Mouse (Mus musculus): ENCODE measurements around the gene Abr. TPM values are rescaled to one million over a fixed set of nuclear protein-coding genes. Genes with fewer than 3 reads are reported as not detected.

Abr gene
- polyA plus RNA-seq, 1 experiment: 2.4 TPM

DNA sequence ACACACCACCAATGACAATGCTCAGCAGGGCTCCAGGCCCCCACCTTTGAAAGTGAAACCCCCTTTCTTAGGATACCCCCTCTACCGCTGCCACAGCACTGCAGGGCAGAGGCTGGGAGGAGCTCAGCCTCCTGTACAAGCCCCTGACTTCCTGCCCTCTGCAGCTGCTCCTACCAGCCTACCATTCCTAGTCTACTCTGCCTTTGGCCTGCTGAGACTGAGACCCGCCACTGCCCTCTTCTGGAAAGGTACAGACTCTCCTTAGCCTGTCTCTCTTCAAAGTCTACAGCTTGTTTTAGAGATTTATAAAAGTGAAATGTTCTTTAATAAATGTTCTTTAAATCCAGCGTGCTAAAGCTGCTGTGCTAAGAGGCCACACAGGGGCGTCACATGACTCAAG, 193.1 kb downstream of the Abr start:
- Histone ChIP-seq H3K4me3 (ENCODE audit: insufficient read depth, low read depth, low read length) (no peak overlapping the region), H3K27ac (replicated peaks; ENCODE audit: low read depth, low read length) (no peak overlapping the region), H3K4me1 (ENCODE audit: control insufficient read depth, insufficient read depth, insufficient read length, low read length) (no peaks in the 10 kb centered on the region)

DNA sequence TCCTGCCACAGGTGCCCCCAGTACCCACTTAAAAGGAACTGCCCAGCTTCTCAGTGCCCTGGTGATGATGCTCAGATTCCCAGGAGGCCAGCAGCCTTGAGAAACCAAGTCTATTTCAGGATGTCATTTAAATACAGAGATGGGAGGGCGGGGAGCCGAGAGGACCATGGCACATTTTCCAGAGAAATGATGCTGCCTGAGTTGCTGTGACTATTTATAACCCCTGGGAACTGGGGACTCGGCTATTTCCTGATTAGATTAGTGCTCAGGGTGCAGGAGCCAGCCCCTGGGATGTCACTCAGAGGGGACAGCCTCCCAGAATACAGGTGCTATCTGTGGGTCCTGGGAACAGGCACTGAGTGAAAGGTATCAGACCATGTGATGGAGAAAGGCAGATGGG, 194.3 kb downstream of the Abr start:
- Histone ChIP-seq H3K27ac (replicated peaks; ENCODE audit: low read depth, low read length) (peak overlapping the region; percentile 22; the same call in 1 of the 2 replicates), H3K4me1 (ENCODE audit: control insufficient read depth, insufficient read depth, insufficient read length, low read length) (no peaks in the 10 kb centered on the region), H3K4me3 (ENCODE audit: insufficient read depth, low read depth, low read length) (no peak overlapping the region)

DNA sequence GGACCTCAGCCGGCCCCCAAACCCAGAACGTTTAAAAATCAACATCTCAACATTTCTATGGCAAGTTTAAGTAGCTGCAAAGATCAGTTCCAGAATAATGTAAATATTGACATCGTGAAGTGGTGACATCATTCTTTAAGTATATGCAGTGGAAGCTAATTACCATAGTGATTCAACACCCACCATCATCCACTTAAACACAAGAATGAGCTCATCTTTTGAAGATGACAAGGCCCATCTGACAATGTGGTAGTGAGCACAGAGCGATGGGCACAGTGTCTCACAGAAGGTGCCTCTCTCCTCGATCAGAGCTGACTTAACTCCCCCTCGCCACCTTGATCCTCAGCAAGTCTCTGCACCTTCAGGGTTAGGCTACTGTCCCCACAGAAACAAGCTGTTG, 196.4 kb downstream of the Abr start:
- Histone ChIP-seq H3K4me1 (ENCODE audit: control insufficient read depth, insufficient read depth, insufficient read length, low read length) (no peaks in the 10 kb centered on the region), H3K27ac (replicated peaks; ENCODE audit: low read depth, low read length) (no peak overlapping the region)

DNA sequence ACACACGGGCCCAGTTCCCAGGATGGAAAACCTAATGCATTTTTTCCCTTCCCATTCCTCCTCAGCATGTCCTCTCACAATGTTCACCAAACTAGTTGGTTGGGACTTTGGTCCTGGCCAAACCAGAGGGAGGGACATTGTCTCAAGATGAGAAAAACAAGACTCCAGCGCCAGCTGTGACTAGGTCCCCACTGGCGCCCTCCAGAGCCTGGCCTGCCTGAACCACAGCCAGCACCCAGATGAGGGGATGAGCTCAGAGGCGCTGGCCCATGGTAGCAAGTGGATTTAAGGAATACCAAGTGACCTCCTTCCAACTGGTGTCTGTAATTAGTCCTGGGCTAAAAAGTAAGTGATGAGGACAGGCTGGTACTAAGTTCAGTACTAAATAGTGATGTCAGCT, 201.2 kb downstream of the Abr start:
- Histone ChIP-seq H3K4me1 (ENCODE audit: control insufficient read depth, insufficient read depth, insufficient read length, low read length) (no peaks in the 10 kb centered on the region), H3K27ac (replicated peaks; ENCODE audit: low read depth, low read length) (no peak overlapping the region), H3K4me3 (ENCODE audit: insufficient read depth, low read depth, low read length) (no peak overlapping the region)

More for the DNA sequence above, 196.4 kb downstream of the Abr start:
- no peak overlapping the region for H3K4me3 ChIP-seq (ENCODE audit: insufficient read depth, low read depth, low read length)

DNA sequence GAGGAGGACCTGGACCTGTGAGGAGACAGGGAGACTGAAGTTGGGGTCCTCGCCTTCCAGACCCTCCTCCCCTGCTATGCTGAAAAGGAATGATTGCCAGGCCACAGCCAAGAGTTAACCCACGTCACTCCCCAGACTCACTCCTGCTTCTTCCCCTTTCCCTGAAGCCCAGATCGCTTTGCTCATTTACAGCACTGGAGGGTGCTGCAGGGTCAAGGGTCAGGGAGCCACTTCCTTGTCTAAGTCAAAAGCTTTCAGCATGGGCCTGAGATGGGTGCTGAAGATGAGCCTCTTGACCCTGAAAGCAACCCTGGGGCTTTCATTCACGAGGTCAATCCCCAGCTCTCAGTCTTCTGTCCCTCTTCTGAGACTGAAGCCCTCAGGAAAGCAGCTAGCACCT, 202.9 kb downstream of the Abr start:
- Histone ChIP-seq H3K4me1 (ENCODE audit: control insufficient read depth, insufficient read depth, insufficient read length, low read length) (no peaks in the 10 kb centered on the region), H3K27ac (replicated peaks; ENCODE audit: low read depth, low read length) (no peak overlapping the region), H3K4me3 (ENCODE audit: insufficient read depth, low read depth, low read length) (no peak overlapping the region)

DNA sequence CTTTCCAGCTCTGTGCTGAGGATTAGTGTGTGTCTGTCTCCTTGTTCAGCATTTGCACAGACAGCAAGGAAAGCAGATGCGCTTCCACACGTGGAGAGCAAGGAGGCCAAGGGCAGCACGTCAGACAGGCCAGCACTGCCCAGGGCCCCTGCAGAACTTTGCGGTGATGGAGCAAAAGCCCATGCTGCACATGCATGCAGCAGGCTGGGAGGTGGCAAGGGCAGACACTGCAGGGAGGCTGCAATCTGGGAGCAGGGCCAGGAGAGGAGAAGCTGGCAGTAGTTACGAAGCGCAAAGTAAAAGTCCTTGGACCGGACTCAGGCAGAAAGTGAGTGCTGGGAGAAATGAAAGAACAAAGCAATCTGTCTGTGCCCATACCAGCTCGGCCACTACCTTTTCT, 203.7 kb downstream of the Abr start:
- Histone ChIP-seq H3K4me1 (ENCODE audit: control insufficient read depth, insufficient read depth, insufficient read length, low read length) (no peaks in the 10 kb centered on the region), H3K4me3 (ENCODE audit: insufficient read depth, low read depth, low read length) (no peak overlapping the region), H3K27ac (replicated peaks; ENCODE audit: low read depth, low read length) (no peak overlapping the region)

DNA sequence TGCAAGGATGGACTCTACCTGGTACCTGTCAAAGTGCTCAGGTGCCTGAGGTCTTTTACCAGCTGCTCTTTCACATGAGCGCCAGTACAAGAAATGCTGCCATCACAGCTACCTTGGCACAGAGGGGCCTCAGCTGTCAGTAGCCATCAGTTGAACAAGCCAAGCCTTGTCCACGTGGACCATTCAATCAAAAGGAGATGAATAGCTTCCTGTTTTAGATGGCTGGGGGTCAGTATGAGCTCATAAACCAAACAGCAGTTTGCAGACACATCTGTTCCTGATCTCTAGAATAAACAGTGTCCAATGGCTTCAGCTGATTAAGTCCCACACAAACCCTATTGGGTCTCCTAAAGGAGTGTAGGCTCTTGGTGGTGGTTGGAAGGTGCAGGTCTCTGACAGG, 206.1 kb downstream of the Abr start:
- H3K4me1 ChIP-seq (ENCODE audit: control insufficient read depth, insufficient read depth, insufficient read length, low read length): no peaks in the 10 kb centered on the region
- H3K4me3 ChIP-seq (ENCODE audit: insufficient read depth, low read depth, low read length): no peak overlapping the region
- no peak overlapping the region for H3K27ac ChIP-seq (replicated peaks; ENCODE audit: low read depth, low read length)

DNA sequence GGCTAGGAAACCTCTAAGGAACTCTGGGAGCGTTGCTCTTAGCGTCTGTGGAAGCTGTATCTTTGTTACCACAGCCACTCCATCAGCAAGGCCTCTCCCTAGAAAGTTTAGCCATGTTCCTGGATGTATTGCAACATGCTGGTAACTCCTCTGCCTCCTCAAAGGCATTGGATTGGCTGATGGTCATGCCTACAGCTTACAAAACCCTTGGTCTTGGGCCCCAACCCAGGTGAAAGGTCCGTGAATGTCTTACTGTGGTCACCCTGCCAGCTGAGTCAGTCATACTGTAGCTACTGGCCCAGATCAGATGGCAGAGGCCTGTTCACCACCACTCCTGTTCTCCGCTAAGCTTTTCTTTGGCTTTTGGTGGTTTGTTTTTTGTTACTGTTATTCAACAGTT, 207.1 kb downstream of the Abr start:
- H3K4me3 ChIP-seq (ENCODE audit: insufficient read depth, low read depth, low read length): no peak overlapping the region
- H3K4me1 ChIP-seq (ENCODE audit: control insufficient read depth, insufficient read depth, insufficient read length, low read length): no peaks in the 10 kb centered on the region
- H3K27ac ChIP-seq (replicated peaks; ENCODE audit: low read depth, low read length): no peak overlapping the region

DNA sequence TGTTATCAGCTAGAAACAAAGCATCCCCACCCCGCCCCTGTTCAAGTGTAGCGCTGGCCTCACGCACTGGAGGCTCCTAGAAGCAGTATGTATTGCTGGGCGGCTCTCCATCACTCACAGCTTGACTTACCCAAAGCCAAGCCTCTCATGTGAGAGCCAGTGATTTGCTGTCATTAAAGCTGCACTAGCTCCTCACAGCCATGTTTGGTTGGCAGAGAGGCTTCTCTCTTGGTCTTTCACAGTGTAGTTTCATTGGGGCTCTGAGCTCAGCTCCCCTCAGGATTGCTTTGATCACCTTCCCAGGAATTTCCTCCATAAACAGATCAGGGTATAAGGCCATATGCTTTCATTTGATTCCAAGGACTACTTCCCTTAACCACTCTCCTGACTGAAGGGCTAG, 208.9 kb downstream of the Abr start:
- Histone ChIP-seq H3K4me1 (ENCODE audit: control insufficient read depth, insufficient read depth, insufficient read length, low read length) (no peaks in the 10 kb centered on the region), H3K4me3 (ENCODE audit: insufficient read depth, low read depth, low read length) (no peak overlapping the region), H3K27ac (replicated peaks; ENCODE audit: low read depth, low read length) (no peak overlapping the region)

DNA sequence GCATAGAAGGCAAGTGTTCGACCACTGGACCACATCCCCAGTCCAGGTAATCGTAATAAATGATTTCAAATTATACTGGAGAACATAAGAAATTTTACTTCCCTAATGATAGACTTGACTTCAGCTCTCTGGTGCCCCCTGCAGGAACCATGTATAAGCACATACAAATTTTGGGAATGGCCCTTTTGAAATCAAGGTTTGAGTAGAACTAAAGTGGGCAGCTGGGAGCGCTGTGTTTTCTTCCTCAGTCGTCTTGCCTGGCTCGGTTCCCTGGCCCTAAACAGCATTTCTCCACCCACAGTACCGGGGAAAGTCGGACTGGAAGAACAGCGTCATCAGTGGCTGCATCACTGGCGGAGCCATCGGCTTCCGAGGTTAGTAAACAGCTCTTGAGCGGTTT, 211.3 kb downstream of the Abr start:
- no peak overlapping the region for H3K27ac ChIP-seq (replicated peaks; ENCODE audit: low read depth, low read length)
- no peak overlapping the region for H3K4me3 ChIP-seq (ENCODE audit: insufficient read depth, low read depth, low read length)
- no peaks in the 10 kb centered on the region for H3K4me1 ChIP-seq (ENCODE audit: control insufficient read depth, insufficient read depth, insufficient read length, low read length)

DNA sequence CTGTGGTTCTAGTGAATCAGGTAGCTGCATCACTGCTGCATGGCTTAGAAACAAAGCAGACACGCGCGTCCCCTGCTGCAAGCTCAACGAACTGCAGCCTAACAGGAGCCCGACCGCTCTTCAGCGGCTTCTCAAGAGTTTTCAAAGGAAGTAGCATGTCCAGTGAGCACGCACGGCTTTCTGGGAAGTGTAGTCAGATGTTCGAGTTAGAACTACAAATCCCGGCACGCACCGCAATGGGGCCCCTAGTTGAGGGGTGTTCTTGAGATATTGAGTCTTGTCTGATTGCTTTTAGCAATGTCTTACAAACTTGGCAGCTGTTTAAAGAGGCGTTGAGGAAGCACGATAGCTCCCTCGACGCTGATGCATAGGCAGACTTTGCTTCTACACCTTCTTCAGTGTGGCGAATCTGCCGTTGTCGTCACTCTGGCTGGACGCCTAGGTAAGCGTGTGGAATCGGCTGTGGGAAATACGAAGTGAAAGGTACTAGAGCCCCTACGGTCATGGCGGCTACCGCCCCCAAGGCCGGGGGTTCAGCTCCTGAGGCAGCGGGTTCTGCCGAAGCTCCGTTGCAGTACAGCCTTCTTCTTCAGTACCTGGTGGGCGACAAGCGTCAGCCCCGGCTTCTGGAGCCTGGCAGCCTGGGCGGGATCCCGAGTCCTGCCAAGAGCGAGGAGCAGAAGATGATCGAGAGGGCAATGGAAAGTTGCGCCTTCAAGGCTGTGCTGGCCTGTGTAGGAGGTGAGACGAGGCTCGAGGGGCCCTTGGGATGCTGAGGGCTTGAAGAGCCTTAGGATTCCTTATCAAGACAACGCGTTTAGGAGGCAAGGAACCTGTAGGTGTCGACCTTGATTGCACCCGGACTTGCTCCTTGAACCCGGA, 215.2 kb downstream of the Abr start, which contains the start of gene Timm22:
Gene Timm22 (plus strand): TSS at position 251 of the 882 bp plus-strand sequence.
- Histone ChIP-seq H3K4me3 (ENCODE audit: insufficient read depth, low read depth, low read length) (peak within 1 kb of the TSS; percentile 67), H3K4me1 (ENCODE audit: control insufficient read depth, insufficient read depth, insufficient read length, low read length) (no peaks in the 10 kb centered on the region), H3K27ac (replicated peaks; ENCODE audit: low read depth, low read length) (peak within 1 kb of the TSS; percentile 89)

DNA sequence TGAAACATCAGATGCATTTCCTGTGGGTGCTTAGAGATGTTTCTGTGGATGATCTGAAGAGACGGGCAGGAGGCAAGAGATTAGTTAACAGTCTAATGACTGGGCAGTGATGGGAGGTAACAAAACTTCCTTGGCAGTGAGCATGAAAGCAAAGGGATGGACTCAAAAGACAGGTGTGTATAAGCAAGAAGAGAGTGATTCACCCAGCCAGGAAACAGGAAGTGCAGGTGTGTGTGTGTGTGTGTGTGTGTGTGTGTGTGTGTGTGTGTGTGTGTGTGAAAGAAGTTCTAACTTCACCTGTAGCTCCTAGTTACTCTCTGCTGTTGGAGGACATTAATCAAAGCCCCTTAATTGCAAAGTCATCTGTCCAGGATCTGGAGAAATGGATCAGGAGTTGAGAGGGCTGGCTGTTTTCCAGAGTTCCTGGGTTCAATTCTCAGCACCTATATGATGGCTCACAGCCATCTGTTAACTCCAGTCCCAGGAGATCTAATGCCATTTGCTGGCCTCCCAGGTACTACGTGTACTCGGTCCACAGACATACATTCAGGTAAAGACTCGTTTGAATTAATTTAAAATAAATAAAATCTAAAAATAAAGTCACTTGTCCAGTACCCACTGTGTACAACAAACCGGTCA, 216.4 kb downstream of the Abr start:
- Histone ChIP-seq H3K27ac (replicated peaks; ENCODE audit: low read depth, low read length) (no peak overlapping the region), H3K4me3 (ENCODE audit: insufficient read depth, low read depth, low read length) (no peak overlapping the region), H3K4me1 (ENCODE audit: control insufficient read depth, insufficient read depth, insufficient read length, low read length) (no peaks in the 10 kb centered on the region)

DNA sequence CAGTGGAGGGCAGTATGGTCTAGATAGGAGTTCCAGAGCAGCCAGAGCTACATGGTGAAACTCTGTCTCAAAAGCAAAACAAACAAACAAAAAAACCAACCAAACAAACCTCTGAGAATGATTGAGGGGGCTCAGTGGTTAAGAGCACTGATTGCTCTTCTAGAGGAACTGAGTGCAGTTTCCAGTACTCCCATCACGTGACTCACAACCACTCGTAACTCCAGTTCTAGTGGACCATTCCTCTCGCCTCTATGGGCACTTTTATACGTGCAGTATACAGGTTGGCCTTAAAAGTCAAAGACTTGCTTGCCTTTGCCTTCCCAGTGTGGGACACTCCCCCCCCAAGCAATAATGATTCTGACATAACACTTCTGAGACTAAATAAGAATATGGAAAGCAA, 217.0 kb downstream of the Abr start:
- no peak overlapping the region for H3K4me3 ChIP-seq (ENCODE audit: insufficient read depth, low read depth, low read length)
- H3K4me1 ChIP-seq (ENCODE audit: control insufficient read depth, insufficient read depth, insufficient read length, low read length): no peaks in the 10 kb centered on the region

DNA sequence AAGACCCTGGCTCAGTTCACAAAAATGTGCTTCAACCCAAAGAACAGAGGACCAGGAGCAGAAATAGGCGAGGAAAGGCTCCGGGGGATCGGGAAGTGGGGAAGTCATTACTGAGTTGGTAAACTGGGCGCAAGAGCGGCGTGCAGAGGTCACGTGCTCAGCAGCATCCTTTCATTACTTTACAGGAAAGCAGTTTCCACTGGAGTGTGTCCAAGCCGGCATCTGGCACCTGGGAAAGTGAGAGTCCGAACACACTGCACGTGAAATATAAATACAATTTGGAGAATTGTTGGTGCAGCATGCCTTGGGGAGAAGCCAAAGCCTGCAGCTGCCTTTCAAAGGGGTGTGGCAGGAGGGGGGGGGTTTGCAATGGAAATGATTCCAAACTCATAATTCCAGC, 220.7 kb downstream of the Abr start:
- H3K4me3 ChIP-seq (ENCODE audit: insufficient read depth, low read depth, low read length): no peak overlapping the region
- H3K27ac ChIP-seq (replicated peaks; ENCODE audit: low read depth, low read length): no peak overlapping the region
- H3K4me1 ChIP-seq (ENCODE audit: control insufficient read depth, insufficient read depth, insufficient read length, low read length): no peaks in the 10 kb centered on the region

More for the DNA sequence above, 217.0 kb downstream of the Abr start:
- H3K27ac ChIP-seq (replicated peaks; ENCODE audit: low read depth, low read length): no peak overlapping the region

DNA sequence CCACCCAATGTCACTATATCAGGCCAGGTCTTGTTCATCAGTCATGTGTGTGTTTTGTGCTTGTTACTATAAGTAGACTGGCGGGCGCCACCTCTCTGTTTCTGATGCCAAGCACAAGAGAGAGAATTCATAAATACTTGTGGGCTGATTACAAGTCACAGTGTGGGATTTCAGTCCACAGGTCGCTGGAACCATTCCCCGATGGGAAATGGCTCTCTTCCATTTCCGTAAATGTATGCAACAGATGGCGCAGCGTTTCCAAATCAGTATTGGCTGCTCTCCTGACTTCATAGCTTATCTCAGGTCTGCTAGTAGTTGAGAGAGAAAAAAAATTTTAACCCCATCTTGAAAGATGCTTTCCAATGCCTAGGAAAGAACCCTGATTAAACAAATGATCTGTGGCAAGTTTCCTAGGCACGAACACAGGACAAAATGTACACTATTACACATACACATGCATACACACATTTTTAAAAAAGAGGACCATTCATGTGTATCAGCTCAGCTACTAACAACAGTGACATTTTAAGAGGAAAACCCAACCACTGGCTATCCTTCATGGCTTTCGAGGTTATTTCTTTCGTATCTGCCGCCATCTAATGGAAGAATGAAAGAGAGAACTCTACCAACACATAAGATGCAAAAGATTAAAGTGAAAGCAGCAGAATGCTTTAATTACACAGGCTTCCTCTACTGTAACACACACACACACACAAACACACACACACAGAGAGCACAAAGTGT, 222.4 kb downstream of the Abr start:
- H3K4me1 ChIP-seq (ENCODE audit: control insufficient read depth, insufficient read depth, insufficient read length, low read length): peaks cover 5% of the 10 kb centered on the region; the same call in 1 of the 2 replicates
- H3K27ac ChIP-seq (replicated peaks; ENCODE audit: low read depth, low read length): peak overlapping the region; percentile 35
- H3K4me3 ChIP-seq (ENCODE audit: insufficient read depth, low read depth, low read length): peak overlapping the region; percentile 50

Data from brown adipose tissue, adult 24 weeks (tissue).